Mouse (Mus musculus): ENCODE results near the gene Pacs1. TPM values are rescaled to one million over a fixed set of nuclear protein-coding genes. Genes with fewer than 3 reads are reported as not detected.
A peak's percentile ranks its signal among the peaks of the same experiment; 100 is the strongest.
"Not testable (repeated sequence)": the region's sequence is repeated elsewhere in the genome, so short reads cannot be mapped to it uniquely, and the experiment has no call there.

Pacs1 gene
- polyA plus RNA-seq, 1 experiment from 2014 or later = 26.1 TPM

GRCm38 (mm10) chr19:5232696-5233095 lies 40.2 kb downstream of the Pacs1 start:
- 86% methylated on average over 4 of the region's 4 CpGs for WGBS
- Histone ChIP-seq H3K4me3 (no peak overlapping the region), H3K27ac (no peak overlapping the region), H3K36me3 (no peaks in the 10 kb centered on the region), H3K27me3 (ENCODE audit: insufficient read depth, poor library complexity, severe bottlenecking) (no peaks in the 10 kb centered on the region), H3K9me3 (no peaks in the 10 kb centered on the region), H3K4me1 (replicated peaks) (no peaks in the 10 kb centered on the region)
- no peak for DNase-seq (ENCODE audit: low spot score)

GRCm38 (mm10) chr19:5230110-5230509 lies 42.8 kb downstream of the Pacs1 start:
- Histone ChIP-seq H3K4me1 (replicated peaks) (no peaks in the 10 kb centered on the region), H3K27me3 (ENCODE audit: insufficient read depth, poor library complexity, severe bottlenecking) (no peaks in the 10 kb centered on the region), H3K4me3 (no peak overlapping the region), H3K27ac (no peak overlapping the region), H3K9me3 (no peaks in the 10 kb centered on the region), H3K36me3 (no peaks in the 10 kb centered on the region)
- WGBS = 85% methylated on average over 2 of the region's 2 CpGs
- no peak for DNase-seq (ENCODE audit: low spot score)

- H3K27ac ChIP-seq = no peak overlapping the region
- H3K4me1 ChIP-seq (replicated peaks) = 0 out of 2 replicates have a peak, but pooled peaks cover 5% of the 10 kb centered on the region
- no peaks in the 10 kb centered on the region for H3K36me3 ChIP-seq
Measured at GRCm38 (mm10) chr19:5224624-5225023, 48.3 kb downstream of the Pacs1 start.

GRCm38 (mm10) chr19:5224077-5224476 lies 48.8 kb downstream of the Pacs1 start:
- Histone ChIP-seq H3K9me3 (no peaks in the 10 kb centered on the region), H3K4me1 (replicated peaks) (0 out of 2 replicates have a peak, but pooled peaks cover 5% of the 10 kb centered on the region), H3K27me3 (ENCODE audit: insufficient read depth, poor library complexity, severe bottlenecking) (no peaks in the 10 kb centered on the region), H3K4me3 (no peak overlapping the region), H3K27ac (no peak overlapping the region), H3K36me3 (no peaks in the 10 kb centered on the region)
- no peak for DNase-seq (ENCODE audit: low spot score)
- 89% methylated on average over 4 of the region's 4 CpGs for WGBS

More at GRCm38 (mm10) chr19:5224624-5225023, 48.3 kb downstream of the Pacs1 start:
- Histone ChIP-seq H3K9me3 (no peaks in the 10 kb centered on the region), H3K27me3 (ENCODE audit: insufficient read depth, poor library complexity, severe bottlenecking) (no peaks in the 10 kb centered on the region), H3K4me3 (no peak overlapping the region)
- WGBS = 55% methylated on average over 2 of the region's 2 CpGs
- DNase-seq (ENCODE audit: low spot score) = no peak

- WGBS = 77% methylated on average over 2 of the region's 2 CpGs
- Histone ChIP-seq H3K4me1 (replicated peaks) (0 out of 2 replicates have a peak, but pooled peaks cover 5% of the 10 kb centered on the region), H3K4me3 (no peak overlapping the region), H3K27ac (no peak overlapping the region), H3K27me3 (ENCODE audit: insufficient read depth, poor library complexity, severe bottlenecking) (no peaks in the 10 kb centered on the region), H3K9me3 (no peaks in the 10 kb centered on the region), H3K36me3 (no peaks in the 10 kb centered on the region)
- no peak for DNase-seq (ENCODE audit: low spot score)
Measured at GRCm38 (mm10) chr19:5221926-5222325, 51.0 kb downstream of the Pacs1 start.

- 31% methylated on average over 2 of the region's 2 CpGs for WGBS
- H3K4me1 ChIP-seq (replicated peaks); H3K4me3 ChIP-seq; H3K27ac ChIP-seq; H3K9me3 ChIP-seq; H3K27me3 ChIP-seq (ENCODE audit: insufficient read depth, poor library complexity, severe bottlenecking); DNase-seq (ENCODE audit: low spot score); H3K36me3 ChIP-seq: not testable (repeated sequence)
Measured at GRCm38 (mm10) chr19:5221219-5221723, 51.6 kb downstream of the Pacs1 start.

GRCm38 (mm10) chr19:5220389-5220788 lies 52.5 kb downstream of the Pacs1 start:
- Histone ChIP-seq H3K9me3 (no peaks in the 10 kb centered on the region), H3K4me3 (no peak overlapping the region), H3K36me3 (no peaks in the 10 kb centered on the region), H3K27me3 (ENCODE audit: insufficient read depth, poor library complexity, severe bottlenecking) (no peaks in the 10 kb centered on the region), H3K27ac (no peak overlapping the region), H3K4me1 (replicated peaks) (0 out of 2 replicates have a peak, but pooled peaks cover 5% of the 10 kb centered on the region)
- DNase-seq (ENCODE audit: low spot score) = no peak
- 87% methylated on average over 3 of the region's 3 CpGs for WGBS

GRCm38 (mm10) chr19:5201691-5202090 lies 71.2 kb downstream of the Pacs1 start:
- H3K27me3 ChIP-seq (ENCODE audit: insufficient read depth, poor library complexity, severe bottlenecking) = no peaks in the 10 kb centered on the region
- DNase-seq (ENCODE audit: low spot score) = no peak
- H3K27ac ChIP-seq = no peak overlapping the region
- no peak overlapping the region for H3K4me3 ChIP-seq
- no peaks in the 10 kb centered on the region for H3K4me1 ChIP-seq (replicated peaks)
- 89% methylated on average over 2 of the region's 2 CpGs for WGBS
- H3K36me3 ChIP-seq = no peaks in the 10 kb centered on the region
- no peaks in the 10 kb centered on the region for H3K9me3 ChIP-seq

- H3K36me3 ChIP-seq; H3K4me3 ChIP-seq; H3K27me3 ChIP-seq (ENCODE audit: insufficient read depth, poor library complexity, severe bottlenecking); H3K27ac ChIP-seq; DNase-seq (ENCODE audit: low spot score); H3K4me1 ChIP-seq (replicated peaks); H3K9me3 ChIP-seq: not testable (repeated sequence)
- 91% methylated on average over 4 of the region's 4 CpGs for WGBS
Measured at GRCm38 (mm10) chr19:5200617-5201016, 72.3 kb downstream of the Pacs1 start.

GRCm38 (mm10) chr19:5198553-5198952 lies 74.4 kb downstream of the Pacs1 start:
- Histone ChIP-seq H3K4me1 (replicated peaks) (no peaks in the 10 kb centered on the region), H3K36me3 (no peaks in the 10 kb centered on the region), H3K27ac (no peak overlapping the region), H3K27me3 (ENCODE audit: insufficient read depth, poor library complexity, severe bottlenecking) (no peaks in the 10 kb centered on the region), H3K9me3 (no peaks in the 10 kb centered on the region), H3K4me3 (no peak overlapping the region)
- WGBS = 84% methylated on average over 3 of the region's 3 CpGs
- no peak for DNase-seq (ENCODE audit: low spot score)

- H3K36me3 ChIP-seq = no peaks in the 10 kb centered on the region
- peaks cover 10% of the 10 kb centered on the region for H3K4me1 ChIP-seq (replicated peaks)
- WGBS = 62% methylated on average over 7 of the region's 7 CpGs
- peak; percentile 5 for DNase-seq (ENCODE audit: low spot score)
- no peaks in the 10 kb centered on the region for H3K27me3 ChIP-seq (ENCODE audit: insufficient read depth, poor library complexity, severe bottlenecking)
- no peaks in the 10 kb centered on the region for H3K9me3 ChIP-seq
- no peak overlapping the region for H3K27ac ChIP-seq
- H3K4me3 ChIP-seq = no peak overlapping the region
Measured at GRCm38 (mm10) chr19:5195417-5196035, 77.4 kb downstream of the Pacs1 start.

GRCm38 (mm10) chr19:5192397-5192796 lies 80.5 kb downstream of the Pacs1 start:
- no peak for DNase-seq (ENCODE audit: low spot score)
- no peaks in the 10 kb centered on the region for H3K27me3 ChIP-seq (ENCODE audit: insufficient read depth, poor library complexity, severe bottlenecking)
- H3K4me3 ChIP-seq = no peak overlapping the region
- H3K4me1 ChIP-seq (replicated peaks) = peaks cover 10% of the 10 kb centered on the region
- H3K9me3 ChIP-seq = no peaks in the 10 kb centered on the region
- no peaks in the 10 kb centered on the region for H3K36me3 ChIP-seq
- H3K27ac ChIP-seq = no peak overlapping the region

GRCm38 (mm10) chr19:5187439-5187838 lies 85.5 kb downstream of the Pacs1 start:
- WGBS = 88% methylated on average over 2 of the region's 2 CpGs
- peaks cover 10% of the 10 kb centered on the region for H3K4me1 ChIP-seq (replicated peaks)
- H3K9me3 ChIP-seq = peaks cover 12% of the 10 kb centered on the region; the same call in 1 of the 2 replicates
- no peaks in the 10 kb centered on the region for H3K27me3 ChIP-seq (ENCODE audit: insufficient read depth, poor library complexity, severe bottlenecking)
- 0 out of 2 replicates have a peak, but pooled peaks cover 4% of the 10 kb centered on the region for H3K36me3 ChIP-seq
- no peak overlapping the region for H3K4me3 ChIP-seq
- H3K27ac ChIP-seq = no peak overlapping the region
- no peak for DNase-seq (ENCODE audit: low spot score)
